Mouse (Mus musculus) myocyte (in vitro differentiated cells): ENCODE results near the gene Inha. TPM values are rescaled to one million over a fixed set of nuclear protein-coding genes. Genes with fewer than 3 reads are reported as not detected.

Experiments
- H3K27me3 ChIP-seq: one replicate; pipeline ENCODE4 v1.6.1; 2011; ENCODE audit not compliant: control insufficient read depth, insufficient read depth, insufficient read length
- H3K36me3 ChIP-seq: one replicate; pipeline ENCODE4 v1.6.1; 2011; ENCODE audit not compliant: control insufficient read depth, insufficient read depth
- H3K4me2 ChIP-seq: one replicate; pipeline ENCODE4 v1.6.1; 2011; ENCODE audit warnings: low read depth, control low read depth
- H3K4me3 ChIP-seq: one replicate; pipeline ENCODE4 v1.5.1; 2011; ENCODE audit warnings: mild to moderate bottlenecking, control low read depth, moderate library complexity
- H3K79me2 ChIP-seq: one replicate; pipeline ENCODE4 v1.6.1; 2011; ENCODE audit not compliant: control insufficient read depth, insufficient read depth
- H3ac ChIP-seq: one replicate; pipeline ENCODE4 v1.6.1; 2011; ENCODE audit not compliant: control insufficient read depth, insufficient read length
- CEBPB ChIP-seq: IDR thresholded peaks from 2 replicates; pipeline ENCODE4 v1.6.1; 2011; ENCODE audit warnings: mild to moderate bottlenecking, moderate library complexity; ENCODE audit not compliant: poor library complexity, insufficient read depth, severe bottlenecking
- E2F4 ChIP-seq: IDR thresholded peaks from one replicate; pipeline ENCODE4 v1.6.1; 2011; ENCODE audit warnings: mild to moderate bottlenecking, control low read depth, moderate library complexity; ENCODE audit not compliant: insufficient read depth
- MAX ChIP-seq: IDR thresholded peaks from one replicate; pipeline ENCODE4 v1.6.1; 2011; ENCODE audit warnings: low read depth, mild to moderate bottlenecking, control low read depth
- MYOD1 ChIP-seq, 3 experiments: IDR thresholded peaks; one replicate each; pipeline ENCODE4 v1.6.1; 2011; ENCODE audit warnings: control low read depth in 2 of 3, low read depth in 2 of 3, mild to moderate bottlenecking in 2 of 3, moderate library complexity in 1 of 3; ENCODE audit not compliant: insufficient read length in 2 of 3, control insufficient read depth in 1 of 3
- MYOG ChIP-seq, 3 experiments: IDR thresholded peaks; one replicate each; pipeline ENCODE4 v1.6.1; 2011; ENCODE audit warnings: control low read depth in 2 of 3, low read depth in 2 of 3, mild to moderate bottlenecking in 2 of 3; ENCODE audit not compliant: insufficient read length in 2 of 3, control insufficient read depth in 1 of 3, insufficient read depth in 1 of 3
- POLR2A ChIP-seq: IDR thresholded peaks from one replicate; pipeline ENCODE4 v1.6.1; 2011; ENCODE audit warnings: low read depth, mild to moderate bottlenecking, control low read depth, moderate library complexity; ENCODE audit not compliant: insufficient read length
- POLR2AphosphoS2 ChIP-seq: IDR thresholded peaks from one replicate; pipeline ENCODE4 v1.6.1; 2011; ENCODE audit warnings: low read depth, control low read depth; ENCODE audit not compliant: insufficient read length
- REST ChIP-seq: IDR thresholded peaks from one replicate; pipeline ENCODE4 v1.6.1; 2011; ENCODE audit warnings: mild to moderate bottlenecking, control low read depth, moderate library complexity; ENCODE audit not compliant: insufficient read depth, insufficient read length
- SRF ChIP-seq: IDR thresholded peaks from one replicate; pipeline ENCODE4 v1.6.1; 2011; ENCODE audit warnings: low read depth; ENCODE audit not compliant: control insufficient read depth, insufficient read length
- TCF12 ChIP-seq: IDR thresholded peaks from one replicate; pipeline ENCODE4 v1.6.1; 2011; ENCODE audit warnings: mild to moderate bottlenecking, control low read depth; ENCODE audit not compliant: poor library complexity, insufficient read depth, severe bottlenecking
- TCF3 ChIP-seq: IDR thresholded peaks from one replicate; pipeline ENCODE4 v1.6.1; 2011; ENCODE audit warnings: low read depth, control low read depth; ENCODE audit not compliant: insufficient read length
- USF1 ChIP-seq: IDR thresholded peaks from one replicate; pipeline ENCODE4 v1.6.1; 2011; ENCODE audit warnings: low read depth, mild to moderate bottlenecking, control low read depth, moderate library complexity
- polyA plus RNA-seq: library from polyadenylated mRNA; unstranded; fragments of >200 nt; fragmentation: generic; extraction: Trizol; gene quantifications from one replicate; pipeline ENCODE4 v1.2.1, GENCODE M21; 2012; ENCODE audit warnings: missing spikeins

Gene Inha
- polyA plus RNA-seq, 1 experiment = 4.7 TPM

- Histone ChIP-seq H3ac (peak overlapping the region; percentile 53), H3K79me2 (peaks cover 6% of the 10 kb centered on the region), H3K4me2 (peak overlapping the region; percentile 67), H3K36me3 (peaks cover 4% of the 10 kb centered on the region), H3K4me3 (peak overlapping the region; percentile 28), H3K27me3 (peaks cover 6% of the 10 kb centered on the region)
- no peak for TF ChIP-seq TCF3
- TF ChIP-seq CEBPB = no peak
Observed at GRCm38 (mm10) chr1:75479635-75479989, 27.3 kb upstream of the Inha start.

- H3K27me3 ChIP-seq = peaks cover 6% of the 10 kb centered on the region
- TF ChIP-seq TCF12 (no peak), MAX (no peak), MYOD1 (IDR thresholded peaks at IDR 0.05; ENCODE audit: control insufficient read depth in 1 of 3, insufficient read length in 2 of 3, low read depth in 2 of 3) (no peak)
- H3ac ChIP-seq = no peak overlapping the region
- H3K79me2 ChIP-seq = peaks cover 6% of the 10 kb centered on the region
- peak overlapping the region; percentile 28 for H3K4me3 ChIP-seq
- peak overlapping the region; percentile 67 for H3K4me2 ChIP-seq
- peaks cover 4% of the 10 kb centered on the region for H3K36me3 ChIP-seq
Observed at GRCm38 (mm10) chr1:75480036-75480435, 26.8 kb upstream of the Inha start.

- Histone ChIP-seq H3K4me3 (no peak overlapping the region), H3ac (no peak overlapping the region), H3K79me2 (peaks cover 6% of the 10 kb centered on the region), H3K27me3 (peaks cover 6% of the 10 kb centered on the region), H3K36me3 (peaks cover 4% of the 10 kb centered on the region), H3K4me2 (no peak overlapping the region)
- TF ChIP-seq MYOG (IDR thresholded peaks at IDR 0.05; ENCODE audit: control insufficient read depth in 1 of 3, insufficient read depth in 1 of 3, insufficient read length in 2 of 3, low read depth in 2 of 3) (no peak), POLR2AphosphoS2 (peak; percentile 34)
Observed at GRCm38 (mm10) chr1:75480735-75481134, 26.1 kb upstream of the Inha start.

- Histone ChIP-seq H3K4me3 (no peak overlapping the region), H3K36me3 (no peaks in the 10 kb centered on the region), H3ac (no peak overlapping the region), H3K4me2 (peak overlapping the region; percentile 83), H3K27me3 (peaks cover 6% of the 10 kb centered on the region), H3K79me2 (no peaks in the 10 kb centered on the region)
- TF ChIP-seq REST = no peak
- TF ChIP-seq TCF3 = no peak
- TF ChIP-seq POLR2A = no peak
- TF ChIP-seq USF1 = no peak
- no peak for TF ChIP-seq POLR2AphosphoS2
- TF ChIP-seq E2F4 = no peak
- TF ChIP-seq CEBPB = no peak
- TF ChIP-seq SRF = no peak
- TF ChIP-seq TCF12 = no peak
- no peak for TF ChIP-seq MYOD1 (IDR thresholded peaks at IDR 0.05; ENCODE audit: control insufficient read depth in 1 of 3, insufficient read length in 2 of 3, low read depth in 2 of 3)
- TF ChIP-seq MAX = no peak
- TF ChIP-seq MYOG (IDR thresholded peaks at IDR 0.05; ENCODE audit: control insufficient read depth in 1 of 3, insufficient read depth in 1 of 3, insufficient read length in 2 of 3, low read depth in 2 of 3) = no peak
Observed at GRCm38 (mm10) chr1:75486561-75486960, 20.3 kb upstream of the Inha start.

- Histone ChIP-seq H3K36me3 (no peaks in the 10 kb centered on the region), H3K27me3 (peaks cover 6% of the 10 kb centered on the region), H3K4me2 (peak overlapping the region; percentile 83), H3K79me2 (no peaks in the 10 kb centered on the region), H3ac (no peak overlapping the region), H3K4me3 (peak overlapping the region; percentile 17)
- TF ChIP-seq MAX (no peak), TCF12 (no peak), REST (no peak), CEBPB (no peak), MYOG (IDR thresholded peaks at IDR 0.05; ENCODE audit: control insufficient read depth in 1 of 3, insufficient read depth in 1 of 3, insufficient read length in 2 of 3, low read depth in 2 of 3) (no peak), TCF3 (no peak), E2F4 (no peak), USF1 (no peak), SRF (no peak), POLR2AphosphoS2 (no peak), MYOD1 (IDR thresholded peaks at IDR 0.05; ENCODE audit: control insufficient read depth in 1 of 3, insufficient read length in 2 of 3, low read depth in 2 of 3) (no peak), POLR2A (no peak)
Observed at GRCm38 (mm10) chr1:75487040-75487404, 19.9 kb upstream of the Inha start.

- Histone ChIP-seq H3K4me3 (peak overlapping the region; percentile 17), H3K36me3 (no peaks in the 10 kb centered on the region)
Observed at GRCm38 (mm10) chr1:75487405-75488161, 19.3 kb upstream of the Inha start.

More at GRCm38 (mm10) chr1:75487405-75488161, 19.3 kb upstream of the Inha start:
- TF ChIP-seq POLR2A = peak; percentile 32
- no peak for TF ChIP-seq CEBPB
- no peak for TF ChIP-seq E2F4
- no peak for TF ChIP-seq MAX
- TF ChIP-seq MYOD1 (IDR thresholded peaks at IDR 0.05; ENCODE audit: control insufficient read depth in 1 of 3, insufficient read length in 2 of 3, low read depth in 2 of 3) = no peak
- no peak for TF ChIP-seq TCF12
- no peak for TF ChIP-seq SRF
- TF ChIP-seq TCF3 = no peak
- Histone ChIP-seq H3K79me2 (no peaks in the 10 kb centered on the region), H3K4me2 (peak overlapping the region; percentile 83), H3K27me3 (peaks cover 4% of the 10 kb centered on the region), H3ac (no peak overlapping the region)
